Mouse (Mus musculus) C2C12 (cell line): ENCODE results near the gene Qrich2.

Experiments used
- CTCF ChIP-seq: IDR thresholded peaks from one replicate; pipeline ENCODE4 v1.5.1; 2011; ENCODE audit not compliant: control insufficient read depth, insufficient read depth, insufficient read length
- USF1 ChIP-seq: IDR thresholded peaks from one replicate; pipeline ENCODE4 v1.6.1; 2011; ENCODE audit warnings: low read depth, mild to moderate bottlenecking, control low read depth, moderate library complexity

- TF ChIP-seq CTCF: no peak
- TF ChIP-seq USF1: no peak
Observed at GRCm38 (mm10) chr11:116488207-116488606, 22.2 kb upstream of the Qrich2 start.
